Mouse (Mus musculus): ENCODE measurements around the gene Ramac. TPM values are rescaled to one million over a fixed set of nuclear protein-coding genes. Genes with fewer than 3 reads are reported as not detected.

The Ramac gene
- 143 and 151 TPM in 2 replicates for polyA plus RNA-seq (2014; fragmentation: Nextera tagmentation; extraction: Ambion mirVana)

DNA sequence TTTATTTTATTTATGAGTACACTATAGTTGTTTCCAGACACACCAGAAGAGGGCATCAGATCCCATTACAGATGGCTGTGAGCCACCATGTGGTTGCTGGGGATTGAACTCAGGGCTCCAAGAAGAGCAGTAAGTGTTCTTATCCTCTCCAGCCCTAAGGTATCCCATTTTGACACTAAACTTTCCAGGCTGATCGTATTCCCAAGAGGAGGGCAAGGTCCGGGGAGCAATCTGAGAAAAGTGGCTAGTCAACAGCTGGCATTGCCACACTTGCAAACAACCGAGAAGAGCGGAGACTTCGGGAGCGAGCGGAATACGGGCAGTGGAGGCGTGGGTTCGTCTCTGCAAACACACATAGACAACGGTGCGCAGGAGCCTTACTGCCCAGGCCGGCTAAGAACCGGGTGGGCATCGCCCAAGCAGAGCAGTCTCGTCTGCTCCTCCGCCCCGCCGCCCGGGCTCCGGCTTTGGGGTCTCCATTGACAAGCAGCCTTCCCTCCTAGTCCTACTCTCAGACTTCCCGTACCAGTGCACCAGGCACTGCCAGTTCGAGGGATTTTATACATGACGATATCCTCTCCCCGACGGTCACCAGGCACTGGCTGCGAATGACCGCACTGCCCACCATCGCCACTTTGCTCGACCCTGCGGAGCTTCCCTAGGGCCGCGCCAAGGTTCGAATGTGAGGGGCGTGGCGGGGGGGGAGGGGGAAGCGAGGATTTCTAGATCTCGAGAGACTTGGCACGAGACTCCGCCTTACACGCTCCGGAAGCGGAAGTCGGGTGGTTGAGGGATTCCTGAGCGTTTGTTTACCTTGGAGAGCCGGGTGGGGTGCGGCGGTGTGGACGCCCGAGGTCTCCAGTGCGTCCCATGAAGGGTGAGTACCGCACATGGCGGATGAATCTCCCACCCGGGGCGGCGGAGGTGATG lies at the start of gene Ramac:
TSS of gene Ramac (plus strand) at position 746 of the 930 bp plus-strand sequence.
- H3K4me3 ChIP-seq (ENCODE audit: low read depth, low read length): peak within 1 kb of the TSS; percentile 96
- H3K36me3 ChIP-seq (replicated peaks; ENCODE audit: control insufficient read depth, insufficient read depth, low read depth, low read length): no peaks in the 10 kb centered on the region
- no peaks in the 10 kb centered on the region for H3K4me1 ChIP-seq (ENCODE audit: control insufficient read depth, insufficient read depth, low read length)
- peak within 1 kb of the TSS; percentile 93 for H3K9ac ChIP-seq (replicated peaks; ENCODE audit: low read length)
- peak; percentile 97 for ATAC-seq (replicated peaks; ENCODE audit: insufficient number of reproducible peaks, low FRiP score, low TSS enrichment, low read depth)
- H3K4me2 ChIP-seq (ENCODE audit: low read depth, low read length): peak within 1 kb of the TSS; percentile 91
- under 1% methylated on average over 56 of the region's 56 CpGs for WGBS
- H3K9me3 ChIP-seq (replicated peaks; ENCODE audit: control insufficient read depth, low read length): no peaks in the 10 kb centered on the region
- peak; percentile 99 for DNase-seq (ENCODE audit: low spot score)
- H3K27me3 ChIP-seq (ENCODE audit: control insufficient read depth, insufficient read depth, low read length): no peaks in the 10 kb centered on the region
- peak within 1 kb of the TSS; percentile 80 for H3K27ac ChIP-seq (replicated peaks; ENCODE audit: low read depth, low read length)

DNA sequence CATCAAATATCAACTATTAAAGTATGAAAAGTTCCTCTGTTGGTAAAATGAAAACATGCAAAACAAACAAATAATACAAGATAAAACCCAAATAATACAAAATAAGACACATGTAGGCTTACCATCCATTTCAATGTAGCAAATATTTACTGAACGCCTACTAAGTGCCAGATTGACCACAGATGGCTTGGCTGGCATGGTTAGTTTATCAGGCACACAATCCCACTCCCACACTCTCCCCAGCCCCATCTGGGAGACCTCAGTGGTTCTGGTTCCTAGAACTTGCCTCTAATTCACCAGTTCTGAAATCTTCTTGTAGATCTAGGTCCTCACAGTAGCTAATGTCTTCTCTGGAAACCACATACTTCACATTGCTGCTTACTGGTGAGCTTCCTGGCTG lies 44.1 kb upstream of the Ramac start:
- WGBS: 85% methylated on average over 1 of the region's 1 CpGs
- Histone ChIP-seq H3K4me3 (ENCODE audit: low read depth, low read length) (no peak overlapping the region), H3K4me1 (ENCODE audit: control insufficient read depth, insufficient read depth, low read length) (no peaks in the 10 kb centered on the region), H3K36me3 (replicated peaks; ENCODE audit: control insufficient read depth, insufficient read depth, low read depth, low read length) (no peaks in the 10 kb centered on the region), H3K4me2 (ENCODE audit: low read depth, low read length) (no peak overlapping the region), H3K27ac (replicated peaks; ENCODE audit: low read depth, low read length) (no peak overlapping the region), H3K9me3 (replicated peaks; ENCODE audit: control insufficient read depth, low read length) (no peaks in the 10 kb centered on the region), H3K9ac (replicated peaks; ENCODE audit: low read length) (no peak overlapping the region), H3K27me3 (ENCODE audit: control insufficient read depth, insufficient read depth, low read length) (no peaks in the 10 kb centered on the region)
- ATAC-seq (replicated peaks; ENCODE audit: insufficient number of reproducible peaks, low FRiP score, low TSS enrichment, low read depth) (no peak), DNase-seq (ENCODE audit: low spot score) (no peak)

GRCm38 (mm10) chr7:81719216-81719661 lies 43.5 kb upstream of the Ramac start:
- H3K9ac ChIP-seq (replicated peaks; ENCODE audit: low read length): no peak overlapping the region
- no peak for DNase-seq (ENCODE audit: low spot score)
- no peaks in the 10 kb centered on the region for H3K9me3 ChIP-seq (replicated peaks; ENCODE audit: control insufficient read depth, low read length)
- H3K27me3 ChIP-seq (ENCODE audit: control insufficient read depth, insufficient read depth, low read length): no peaks in the 10 kb centered on the region
- H3K36me3 ChIP-seq (replicated peaks; ENCODE audit: control insufficient read depth, insufficient read depth, low read depth, low read length): no peaks in the 10 kb centered on the region
- no peak overlapping the region for H3K4me2 ChIP-seq (ENCODE audit: low read depth, low read length)
- H3K4me1 ChIP-seq (ENCODE audit: control insufficient read depth, insufficient read depth, low read length): no peaks in the 10 kb centered on the region
- WGBS: 95% methylated on average over 1 of the region's 1 CpGs
- no peak overlapping the region for H3K4me3 ChIP-seq (ENCODE audit: low read depth, low read length)
- no peak for ATAC-seq (replicated peaks; ENCODE audit: insufficient number of reproducible peaks, low FRiP score, low TSS enrichment, low read depth)
- no peak overlapping the region for H3K27ac ChIP-seq (replicated peaks; ENCODE audit: low read depth, low read length)

- Histone ChIP-seq H3K36me3 (replicated peaks; ENCODE audit: control insufficient read depth, insufficient read depth, low read depth, low read length) (no peaks in the 10 kb centered on the region), H3K4me3 (ENCODE audit: low read depth, low read length) (no peak overlapping the region), H3K4me1 (ENCODE audit: control insufficient read depth, insufficient read depth, low read length) (no peaks in the 10 kb centered on the region), H3K9ac (replicated peaks; ENCODE audit: low read length) (no peak overlapping the region), H3K4me2 (ENCODE audit: low read depth, low read length) (no peak overlapping the region), H3K9me3 (replicated peaks; ENCODE audit: control insufficient read depth, low read length) (no peaks in the 10 kb centered on the region), H3K27me3 (ENCODE audit: control insufficient read depth, insufficient read depth, low read length) (no peaks in the 10 kb centered on the region), H3K27ac (replicated peaks; ENCODE audit: low read depth, low read length) (no peak overlapping the region)
- ATAC-seq (replicated peaks; ENCODE audit: insufficient number of reproducible peaks, low FRiP score, low TSS enrichment, low read depth) (no peak), DNase-seq (ENCODE audit: low spot score) (no peak)
- 57% methylated on average over 5 of the region's 5 CpGs for WGBS
These were observed 41.5 kb upstream of the Ramac start for GRCm38 (mm10) chr7:81721271-81721670.

DNA sequence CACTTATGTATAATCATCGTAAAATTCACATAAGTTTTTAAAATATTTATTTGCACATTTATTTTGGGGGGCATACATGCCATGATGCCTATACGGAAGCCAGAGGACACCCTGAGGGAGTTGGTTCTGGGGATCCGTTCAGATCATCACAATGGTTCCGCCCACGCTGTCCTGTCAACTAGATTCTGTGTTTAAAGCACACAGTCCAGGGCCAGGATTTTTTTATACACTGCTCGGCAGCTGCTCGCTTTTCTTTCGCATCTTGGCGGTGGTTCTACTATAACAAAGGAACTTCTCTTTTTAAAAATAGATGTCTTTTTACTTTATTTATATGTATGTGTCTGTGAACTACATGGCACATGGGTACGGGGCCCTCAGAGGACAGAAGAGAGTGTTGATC lies 38.9 kb upstream of the Ramac start:
- H3K9ac ChIP-seq (replicated peaks; ENCODE audit: low read length): no peak overlapping the region
- no peaks in the 10 kb centered on the region for H3K4me1 ChIP-seq (ENCODE audit: control insufficient read depth, insufficient read depth, low read length)
- 91% methylated on average over 10 of the region's 10 CpGs for WGBS
- no peaks in the 10 kb centered on the region for H3K36me3 ChIP-seq (replicated peaks; ENCODE audit: control insufficient read depth, insufficient read depth, low read depth, low read length)
- H3K27me3 ChIP-seq (ENCODE audit: control insufficient read depth, insufficient read depth, low read length): no peaks in the 10 kb centered on the region
- H3K27ac ChIP-seq (replicated peaks; ENCODE audit: low read depth, low read length): no peak overlapping the region
- H3K4me2 ChIP-seq (ENCODE audit: low read depth, low read length): no peak overlapping the region
- DNase-seq (ENCODE audit: low spot score) (no peak), ATAC-seq (replicated peaks; ENCODE audit: insufficient number of reproducible peaks, low FRiP score, low TSS enrichment, low read depth) (no peak)
- H3K4me3 ChIP-seq (ENCODE audit: low read depth, low read length): no peak overlapping the region
- no peaks in the 10 kb centered on the region for H3K9me3 ChIP-seq (replicated peaks; ENCODE audit: control insufficient read depth, low read length)

- ATAC-seq (replicated peaks; ENCODE audit: insufficient number of reproducible peaks, low FRiP score, low TSS enrichment, low read depth): no peak
- no peak for DNase-seq (ENCODE audit: low spot score)
These were observed 36.6 kb upstream of the Ramac start for GRCm38 (mm10) chr7:81725986-81726727.

GRCm38 (mm10) chr7:81726728-81727005 lies 36.1 kb upstream of the Ramac start:
- peak; percentile 46 for DNase-seq (ENCODE audit: low spot score)
- 40% methylated on average over 2 of the region's 2 CpGs for WGBS
- Histone ChIP-seq H3K9ac (replicated peaks; ENCODE audit: low read length) (no peak overlapping the region), H3K4me1 (ENCODE audit: control insufficient read depth, insufficient read depth, low read length) (no peaks in the 10 kb centered on the region), H3K27ac (replicated peaks; ENCODE audit: low read depth, low read length) (no peak overlapping the region), H3K4me3 (ENCODE audit: low read depth, low read length) (no peak overlapping the region), H3K27me3 (ENCODE audit: control insufficient read depth, insufficient read depth, low read length) (no peaks in the 10 kb centered on the region), H3K9me3 (replicated peaks; ENCODE audit: control insufficient read depth, low read length) (no peaks in the 10 kb centered on the region), H3K4me2 (ENCODE audit: low read depth, low read length) (no peak overlapping the region), H3K36me3 (replicated peaks; ENCODE audit: control insufficient read depth, insufficient read depth, low read depth, low read length) (no peaks in the 10 kb centered on the region)
- no peak for ATAC-seq (replicated peaks; ENCODE audit: insufficient number of reproducible peaks, low FRiP score, low TSS enrichment, low read depth)

More at GRCm38 (mm10) chr7:81725986-81726727, 36.6 kb upstream of the Ramac start:
- Histone ChIP-seq H3K27ac (replicated peaks; ENCODE audit: low read depth, low read length) (no peak overlapping the region), H3K4me1 (ENCODE audit: control insufficient read depth, insufficient read depth, low read length) (no peaks in the 10 kb centered on the region), H3K9ac (replicated peaks; ENCODE audit: low read length) (no peak overlapping the region), H3K27me3 (ENCODE audit: control insufficient read depth, insufficient read depth, low read length) (no peaks in the 10 kb centered on the region), H3K9me3 (replicated peaks; ENCODE audit: control insufficient read depth, low read length) (no peaks in the 10 kb centered on the region), H3K4me2 (ENCODE audit: low read depth, low read length) (no peak overlapping the region), H3K4me3 (ENCODE audit: low read depth, low read length) (no peak overlapping the region), H3K36me3 (replicated peaks; ENCODE audit: control insufficient read depth, insufficient read depth, low read depth, low read length) (no peaks in the 10 kb centered on the region)
- 75% methylated on average over 18 of the region's 18 CpGs for WGBS

DNA sequence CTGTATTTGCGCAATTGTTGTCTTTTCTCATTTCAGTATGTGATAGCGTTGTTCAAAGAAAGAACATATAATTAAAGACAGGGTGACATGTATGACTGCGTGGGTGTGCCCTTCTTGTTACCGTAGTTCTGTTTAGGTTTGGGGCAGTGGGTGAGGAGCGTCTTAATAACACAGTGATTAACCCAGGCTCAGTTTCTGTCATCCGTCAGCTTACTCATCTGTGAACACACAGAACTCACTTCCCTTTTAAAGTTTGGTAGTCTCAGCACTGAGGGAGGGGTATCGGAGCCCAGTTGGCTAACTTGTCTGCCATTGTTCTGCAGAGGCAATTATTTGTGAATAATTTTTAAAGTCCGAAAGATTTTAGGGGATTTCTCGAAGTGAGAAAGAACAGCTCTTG lies 35.0 kb upstream of the Ramac start:
- H3K4me1 ChIP-seq (ENCODE audit: control insufficient read depth, insufficient read depth, low read length): no peaks in the 10 kb centered on the region
- H3K4me3 ChIP-seq (ENCODE audit: low read depth, low read length): no peak overlapping the region
- H3K9me3 ChIP-seq (replicated peaks; ENCODE audit: control insufficient read depth, low read length): no peaks in the 10 kb centered on the region
- DNase-seq (ENCODE audit: low spot score): no peak
- ATAC-seq (replicated peaks; ENCODE audit: insufficient number of reproducible peaks, low FRiP score, low TSS enrichment, low read depth): no peak
- H3K9ac ChIP-seq (replicated peaks; ENCODE audit: low read length): no peak overlapping the region
- H3K36me3 ChIP-seq (replicated peaks; ENCODE audit: control insufficient read depth, insufficient read depth, low read depth, low read length): no peaks in the 10 kb centered on the region
- no peaks in the 10 kb centered on the region for H3K27me3 ChIP-seq (ENCODE audit: control insufficient read depth, insufficient read depth, low read length)
- H3K27ac ChIP-seq (replicated peaks; ENCODE audit: low read depth, low read length): no peak overlapping the region
- 81% methylated on average over 9 of the region's 9 CpGs for WGBS
- no peak overlapping the region for H3K4me2 ChIP-seq (ENCODE audit: low read depth, low read length)
